Mouse (Mus musculus): ENCODE results near the gene Tex29. TPM values are rescaled to one million over a fixed set of nuclear protein-coding genes. Genes with fewer than 3 reads are reported as not detected.
"Not testable (repeated sequence)": the region's sequence is repeated elsewhere in the genome, so short reads cannot be mapped to it uniquely, and the experiment has no call there.

Tex29 gene
- polyA plus RNA-seq, 1 experiment from 2014 or later, result 0.55 TPM

GRCm38 (mm10) chr8:11831939-11832338 is 8.3 kb upstream of the Tex29 start:
- H3K36me3 ChIP-seq, result peaks cover 48% of the 10 kb centered on the region
- H3K4me2 ChIP-seq, result no peak overlapping the region
- H3K9ac ChIP-seq, result no peak overlapping the region
- H3K27ac ChIP-seq, result no peak overlapping the region
- peaks cover 8% of the 10 kb centered on the region for H3K4me1 ChIP-seq (replicated peaks)
- 84% methylated on average over 5 of the region's 5 CpGs for WGBS
- no peak overlapping the region for H3K4me3 ChIP-seq
- H3K9me3 ChIP-seq (replicated peaks), result no peaks in the 10 kb centered on the region
- no peaks in the 10 kb centered on the region for H3K27me3 ChIP-seq
- ATAC-seq (replicated peaks; ENCODE audit: insufficient number of reproducible peaks, insufficient read depth, low FRiP score, low read depth), result no peak

GRCm38 (mm10) chr8:11833157-11833556 is 7.1 kb upstream of the Tex29 start:
- peaks cover 8% of the 10 kb centered on the region; the same call in 1 of the 2 replicates for H3K4me1 ChIP-seq (replicated peaks)
- H3K4me2 ChIP-seq, result no peak overlapping the region
- no peaks in the 10 kb centered on the region for H3K27me3 ChIP-seq
- no peak overlapping the region for H3K9ac ChIP-seq
- no peaks in the 10 kb centered on the region for H3K9me3 ChIP-seq (replicated peaks)
- H3K27ac ChIP-seq, result no peak overlapping the region
- peaks cover 36% of the 10 kb centered on the region for H3K36me3 ChIP-seq
- H3K4me3 ChIP-seq, result no peak overlapping the region
- WGBS, result 91% methylated on average over 4 of the region's 4 CpGs
- ATAC-seq (replicated peaks; ENCODE audit: insufficient number of reproducible peaks, insufficient read depth, low FRiP score, low read depth), result no peak

GRCm38 (mm10) chr8:11834200-11834599 is 6.1 kb upstream of the Tex29 start:
- Histone ChIP-seq H3K4me2 (no peak overlapping the region), H3K27me3 (no peaks in the 10 kb centered on the region), H3K4me1 (replicated peaks) (peaks cover 8% of the 10 kb centered on the region; the same call in 1 of the 2 replicates), H3K27ac (no peak overlapping the region), H3K4me3 (no peak overlapping the region), H3K9ac (no peak overlapping the region), H3K36me3 (peaks cover 33% of the 10 kb centered on the region), H3K9me3 (replicated peaks) (no peaks in the 10 kb centered on the region)
- WGBS, result 83% methylated on average over 5 of the region's 5 CpGs
- no peak for ATAC-seq (replicated peaks; ENCODE audit: insufficient number of reproducible peaks, insufficient read depth, low FRiP score, low read depth)

- no peak overlapping the region for H3K4me3 ChIP-seq
- no peak for ATAC-seq (replicated peaks; ENCODE audit: insufficient number of reproducible peaks, insufficient read depth, low FRiP score, low read depth)
- H3K36me3 ChIP-seq, result peaks cover 33% of the 10 kb centered on the region
- no peak overlapping the region for H3K9ac ChIP-seq
- H3K4me2 ChIP-seq, result no peak overlapping the region
- H3K4me1 ChIP-seq (replicated peaks), result peaks cover 8% of the 10 kb centered on the region; the same call in 1 of the 2 replicates
- 83% methylated on average over 16 of the region's 16 CpGs for WGBS
- no peak overlapping the region for H3K27ac ChIP-seq
- H3K9me3 ChIP-seq (replicated peaks), result no peaks in the 10 kb centered on the region
- no peaks in the 10 kb centered on the region for H3K27me3 ChIP-seq
Observed at GRCm38 (mm10) chr8:11834691-11835090, 5.6 kb upstream of the Tex29 start.

- peak; percentile 44; the same call in 1 of the 2 replicates for ATAC-seq (replicated peaks; ENCODE audit: insufficient number of reproducible peaks, insufficient read depth, low FRiP score, low read depth)
- Histone ChIP-seq H3K36me3 (no peaks in the 10 kb centered on the region), H3K27me3 (no peaks in the 10 kb centered on the region), H3K4me2 (peak overlapping the region; percentile 51), H3K4me1 (replicated peaks) (peaks cover 29% of the 10 kb centered on the region), H3K9me3 (replicated peaks) (no peaks in the 10 kb centered on the region), H3K4me3 (no peak overlapping the region), H3K27ac (peak overlapping the region; percentile 79), H3K9ac (0 out of 2 replicates have a peak overlapping the region, but pooled peaks have one; percentile 28)
- WGBS, result 7% methylated on average over 8 of the region's 8 CpGs
Observed at GRCm38 (mm10) chr8:11841571-11841970, 1.3 kb downstream of the Tex29 start.

GRCm38 (mm10) chr8:11842757-11843156 is 2.5 kb downstream of the Tex29 start:
- WGBS, result 63% methylated on average over 8 of the region's 8 CpGs
- no peak overlapping the region for H3K27ac ChIP-seq
- no peak for ATAC-seq (replicated peaks; ENCODE audit: insufficient number of reproducible peaks, insufficient read depth, low FRiP score, low read depth)

GRCm38 (mm10) chr8:11843677-11844315 is 3.5 kb downstream of the Tex29 start:
- Histone ChIP-seq H3K36me3 (no peaks in the 10 kb centered on the region), H3K4me2 (no peak overlapping the region), H3K4me1 (replicated peaks) (peaks cover 29% of the 10 kb centered on the region), H3K9ac (no peak overlapping the region), H3K9me3 (replicated peaks) (no peaks in the 10 kb centered on the region), H3K27me3 (no peaks in the 10 kb centered on the region), H3K27ac (no peak overlapping the region), H3K4me3 (no peak overlapping the region)
- ATAC-seq (replicated peaks; ENCODE audit: insufficient number of reproducible peaks, insufficient read depth, low FRiP score, low read depth), result no peak
- 80% methylated on average over 13 of the region's 13 CpGs for WGBS

More at GRCm38 (mm10) chr8:11842757-11843156, 2.5 kb downstream of the Tex29 start:
- H3K9ac ChIP-seq, result no peak overlapping the region
- no peaks in the 10 kb centered on the region for H3K9me3 ChIP-seq (replicated peaks)
- H3K4me3 ChIP-seq, result no peak overlapping the region
- H3K27me3 ChIP-seq, result no peaks in the 10 kb centered on the region
- H3K36me3 ChIP-seq, result no peaks in the 10 kb centered on the region
- peaks cover 29% of the 10 kb centered on the region for H3K4me1 ChIP-seq (replicated peaks)
- no peak overlapping the region for H3K4me2 ChIP-seq

- no peaks in the 10 kb centered on the region for H3K36me3 ChIP-seq
- H3K27me3 ChIP-seq, result no peaks in the 10 kb centered on the region
- H3K4me2 ChIP-seq, result no peak overlapping the region
- peaks cover 29% of the 10 kb centered on the region for H3K4me1 ChIP-seq (replicated peaks)
- WGBS, result 74% methylated on average over 7 of the region's 7 CpGs
- no peaks in the 10 kb centered on the region for H3K9me3 ChIP-seq (replicated peaks)
- H3K4me3 ChIP-seq, result no peak overlapping the region
- H3K27ac ChIP-seq, result no peak overlapping the region
- ATAC-seq (replicated peaks; ENCODE audit: insufficient number of reproducible peaks, insufficient read depth, low FRiP score, low read depth), result no peak
- H3K9ac ChIP-seq, result no peak overlapping the region
Observed at GRCm38 (mm10) chr8:11844316-11844685, 4.0 kb downstream of the Tex29 start.

- WGBS, result 87% methylated on average over 6 of the region's 6 CpGs
Observed at GRCm38 (mm10) chr8:11846807-11847206, 6.5 kb downstream of the Tex29 start.

GRCm38 (mm10) chr8:11867832-11868231 is 27.6 kb downstream of the Tex29 start:
- Histone ChIP-seq H3K4me3 (no peak overlapping the region), H3K27ac (no peak overlapping the region), H3K4me2 (no peak overlapping the region), H3K9ac (no peak overlapping the region), H3K27me3 (no peaks in the 10 kb centered on the region), H3K9me3 (replicated peaks) (no peaks in the 10 kb centered on the region; the same call in 1 of the 2 replicates), H3K4me1 (replicated peaks) (no peaks in the 10 kb centered on the region), H3K36me3 (no peaks in the 10 kb centered on the region)
- no peak for ATAC-seq (replicated peaks; ENCODE audit: insufficient number of reproducible peaks, insufficient read depth, low FRiP score, low read depth)

More at GRCm38 (mm10) chr8:11846807-11847206, 6.5 kb downstream of the Tex29 start:
- Histone ChIP-seq H3K36me3 (no peaks in the 10 kb centered on the region), H3K4me1 (replicated peaks) (peaks cover 11% of the 10 kb centered on the region), H3K9ac (no peak overlapping the region), H3K27me3 (no peaks in the 10 kb centered on the region), H3K4me2 (no peak overlapping the region), H3K9me3 (replicated peaks) (no peaks in the 10 kb centered on the region), H3K4me3 (no peak overlapping the region), H3K27ac (no peak overlapping the region)
- no peak for ATAC-seq (replicated peaks; ENCODE audit: insufficient number of reproducible peaks, insufficient read depth, low FRiP score, low read depth)

GRCm38 (mm10) chr8:11874227-11874626 is 34.0 kb downstream of the Tex29 start:
- H3K9me3 ChIP-seq (replicated peaks); H3K27me3 ChIP-seq; H3K4me1 ChIP-seq (replicated peaks); H3K9ac ChIP-seq; H3K36me3 ChIP-seq; H3K4me3 ChIP-seq; ATAC-seq (replicated peaks; ENCODE audit: insufficient number of reproducible peaks, insufficient read depth, low FRiP score, low read depth); H3K4me2 ChIP-seq; H3K27ac ChIP-seq: not testable (repeated sequence)
- 89% methylated on average over 6 of the region's 6 CpGs for WGBS

GRCm38 (mm10) chr8:11884646-11885045 is 44.4 kb downstream of the Tex29 start:
- WGBS, result 78% methylated on average over 3 of the region's 3 CpGs

More at GRCm38 (mm10) chr8:11884646-11885045, 44.4 kb downstream of the Tex29 start:
- Histone ChIP-seq H3K4me2 (no peak overlapping the region), H3K9me3 (replicated peaks) (no peaks in the 10 kb centered on the region), H3K4me3 (no peak overlapping the region), H3K4me1 (replicated peaks) (no peaks in the 10 kb centered on the region), H3K36me3 (no peaks in the 10 kb centered on the region), H3K27me3 (no peaks in the 10 kb centered on the region), H3K9ac (no peak overlapping the region), H3K27ac (no peak overlapping the region)
- ATAC-seq (replicated peaks; ENCODE audit: insufficient number of reproducible peaks, insufficient read depth, low FRiP score, low read depth), result no peak

All from heart, embryonic 15.5 days (tissue).